Mouse (Mus musculus): ENCODE measurements around the gene Hectd4. TPM values are rescaled to one million over a fixed set of nuclear protein-coding genes. Genes with fewer than 3 reads are reported as not detected.

The Hectd4 gene
- polyA plus RNA-seq, 1 experiment from 2014 or later = 22.6 TPM

- Histone ChIP-seq H3K9ac (ENCODE audit: low read depth, low read length) (no peak overlapping the region), H3K27ac (ENCODE audit: low read length) (no peak overlapping the region), H3K4me2 (ENCODE audit: low read length) (no peak overlapping the region), H3K4me3 (ENCODE audit: low read depth, low read length) (no peak overlapping the region), H3K36me3 (ENCODE audit: control insufficient read depth, insufficient read depth, low read length) (no peaks in the 10 kb centered on the region), H3K4me1 (ENCODE audit: control insufficient read depth, insufficient read depth, low read length) (no peaks in the 10 kb centered on the region), H3K9me3 (replicated peaks; ENCODE audit: control insufficient read depth, low read length, poor library complexity, severe bottlenecking) (no peaks in the 10 kb centered on the region), H3K27me3 (ENCODE audit: control insufficient read depth, insufficient read depth, low read depth, low read length) (no peaks in the 10 kb centered on the region)
- no peak for ATAC-seq
- 83% methylated on average over 3 of the region's 3 CpGs for WGBS
Observed at GRCm38 (mm10) chr5:121393402-121393801, 173.4 kb downstream of the Hectd4 start.

GRCm38 (mm10) chr5:121395621-121396020, 175.6 kb downstream of the Hectd4 start:
- no peak for ATAC-seq
- Histone ChIP-seq H3K27me3 (ENCODE audit: control insufficient read depth, insufficient read depth, low read depth, low read length) (no peaks in the 10 kb centered on the region), H3K4me3 (ENCODE audit: low read depth, low read length) (no peak overlapping the region), H3K9ac (ENCODE audit: low read depth, low read length) (no peak overlapping the region), H3K36me3 (ENCODE audit: control insufficient read depth, insufficient read depth, low read length) (no peaks in the 10 kb centered on the region), H3K4me1 (ENCODE audit: control insufficient read depth, insufficient read depth, low read length) (peaks cover 12% of the 10 kb centered on the region), H3K4me2 (ENCODE audit: low read length) (no peak overlapping the region), H3K9me3 (replicated peaks; ENCODE audit: control insufficient read depth, low read length, poor library complexity, severe bottlenecking) (no peaks in the 10 kb centered on the region), H3K27ac (ENCODE audit: low read length) (no peak overlapping the region)
- WGBS = 82% methylated on average over 5 of the region's 5 CpGs

- Histone ChIP-seq H3K9me3 (replicated peaks; ENCODE audit: control insufficient read depth, low read length, poor library complexity, severe bottlenecking) (no peaks in the 10 kb centered on the region), H3K27me3 (ENCODE audit: control insufficient read depth, insufficient read depth, low read depth, low read length) (no peaks in the 10 kb centered on the region), H3K4me1 (ENCODE audit: control insufficient read depth, insufficient read depth, low read length) (peaks cover 12% of the 10 kb centered on the region), H3K27ac (ENCODE audit: low read length) (peak within 1 kb of the TSS; percentile 78), H3K9ac (ENCODE audit: low read depth, low read length) (peak within 1 kb of the TSS; percentile 87), H3K36me3 (ENCODE audit: control insufficient read depth, insufficient read depth, low read length) (no peaks in the 10 kb centered on the region), H3K4me2 (ENCODE audit: low read length) (peak within 1 kb of the TSS; percentile 94), H3K4me3 (ENCODE audit: low read depth, low read length) (peak within 1 kb of the TSS; percentile 95)
- 9% methylated on average over 53 of the region's 53 CpGs for WGBS
- ATAC-seq = peak; percentile 96
Observed at GRCm38 (mm10) chr5:121397187-121398145, 177.4 kb downstream of the Hectd4 start, which contains the start of gene Naa25. Gene Naa25, plus strand, starts transcription at chr5:121397936.

- Histone ChIP-seq H3K4me2 (ENCODE audit: low read length) (peak overlapping the region; percentile 94), H3K4me1 (ENCODE audit: control insufficient read depth, insufficient read depth, low read length) (peaks cover 12% of the 10 kb centered on the region), H3K36me3 (ENCODE audit: control insufficient read depth, insufficient read depth, low read length) (no peaks in the 10 kb centered on the region), H3K4me3 (ENCODE audit: low read depth, low read length) (peak overlapping the region; percentile 95), H3K27ac (ENCODE audit: low read length) (peak overlapping the region; percentile 75), H3K9ac (ENCODE audit: low read depth, low read length) (peak overlapping the region; percentile 87), H3K27me3 (ENCODE audit: control insufficient read depth, insufficient read depth, low read depth, low read length) (no peaks in the 10 kb centered on the region), H3K9me3 (replicated peaks; ENCODE audit: control insufficient read depth, low read length, poor library complexity, severe bottlenecking) (no peaks in the 10 kb centered on the region)
- ATAC-seq = peak; percentile 78
- under 1% methylated on average over 67 of the region's 67 CpGs for WGBS
Observed at GRCm38 (mm10) chr5:121398146-121398964, 178.3 kb downstream of the Hectd4 start.

- ATAC-seq = no peak
- Histone ChIP-seq H3K36me3 (ENCODE audit: control insufficient read depth, insufficient read depth, low read length) (no peaks in the 10 kb centered on the region), H3K4me1 (ENCODE audit: control insufficient read depth, insufficient read depth, low read length) (peaks cover 12% of the 10 kb centered on the region), H3K27ac (ENCODE audit: low read length) (no peak overlapping the region), H3K9ac (ENCODE audit: low read depth, low read length) (peak overlapping the region; percentile 87), H3K9me3 (replicated peaks; ENCODE audit: control insufficient read depth, low read length, poor library complexity, severe bottlenecking) (no peaks in the 10 kb centered on the region), H3K4me2 (ENCODE audit: low read length) (peak overlapping the region; percentile 94), H3K4me3 (ENCODE audit: low read depth, low read length) (peak overlapping the region; percentile 95), H3K27me3 (ENCODE audit: control insufficient read depth, insufficient read depth, low read depth, low read length) (no peaks in the 10 kb centered on the region)
- WGBS = 61% methylated on average over 9 of the region's 9 CpGs
Observed at GRCm38 (mm10) chr5:121398965-121399462, 179.0 kb downstream of the Hectd4 start.

- H3K27me3 ChIP-seq (ENCODE audit: control insufficient read depth, insufficient read depth, low read depth, low read length) = no peaks in the 10 kb centered on the region
- ATAC-seq = no peak
- no peak overlapping the region for H3K27ac ChIP-seq (ENCODE audit: low read length)
- H3K4me3 ChIP-seq (ENCODE audit: low read depth, low read length) = no peak overlapping the region
- peak overlapping the region; percentile 94; the same call in 1 of the 2 replicates for H3K4me2 ChIP-seq (ENCODE audit: low read length)
- H3K4me1 ChIP-seq (ENCODE audit: control insufficient read depth, insufficient read depth, low read length) = peaks cover 12% of the 10 kb centered on the region
- 89% methylated on average over 5 of the region's 5 CpGs for WGBS
- no peaks in the 10 kb centered on the region for H3K36me3 ChIP-seq (ENCODE audit: control insufficient read depth, insufficient read depth, low read length)
- H3K9ac ChIP-seq (ENCODE audit: low read depth, low read length) = no peak overlapping the region
- H3K9me3 ChIP-seq (replicated peaks; ENCODE audit: control insufficient read depth, low read length, poor library complexity, severe bottlenecking) = no peaks in the 10 kb centered on the region
Observed at GRCm38 (mm10) chr5:121399540-121399939, 179.5 kb downstream of the Hectd4 start.

- Histone ChIP-seq H3K36me3 (ENCODE audit: control insufficient read depth, insufficient read depth, low read length) (no peaks in the 10 kb centered on the region), H3K9me3 (replicated peaks; ENCODE audit: control insufficient read depth, low read length, poor library complexity, severe bottlenecking) (no peaks in the 10 kb centered on the region), H3K27ac (ENCODE audit: low read length) (no peak overlapping the region), H3K4me1 (ENCODE audit: control insufficient read depth, insufficient read depth, low read length) (peaks cover 12% of the 10 kb centered on the region), H3K4me2 (ENCODE audit: low read length) (no peak overlapping the region), H3K4me3 (ENCODE audit: low read depth, low read length) (no peak overlapping the region), H3K9ac (ENCODE audit: low read depth, low read length) (no peak overlapping the region), H3K27me3 (ENCODE audit: control insufficient read depth, insufficient read depth, low read depth, low read length) (no peaks in the 10 kb centered on the region)
- 79% methylated on average over 5 of the region's 5 CpGs for WGBS
- ATAC-seq = no peak
Observed at GRCm38 (mm10) chr5:121400064-121400463, 180.0 kb downstream of the Hectd4 start.

- Histone ChIP-seq H3K27me3 (ENCODE audit: control insufficient read depth, insufficient read depth, low read depth, low read length) (no peaks in the 10 kb centered on the region), H3K4me2 (ENCODE audit: low read length) (no peak overlapping the region), H3K4me3 (ENCODE audit: low read depth, low read length) (no peak overlapping the region), H3K9ac (ENCODE audit: low read depth, low read length) (no peak overlapping the region; the same call in 1 of the 2 replicates), H3K4me1 (ENCODE audit: control insufficient read depth, insufficient read depth, low read length) (peaks cover 12% of the 10 kb centered on the region), H3K36me3 (ENCODE audit: control insufficient read depth, insufficient read depth, low read length) (no peaks in the 10 kb centered on the region), H3K27ac (ENCODE audit: low read length) (no peak overlapping the region), H3K9me3 (replicated peaks; ENCODE audit: control insufficient read depth, low read length, poor library complexity, severe bottlenecking) (no peaks in the 10 kb centered on the region)
- ATAC-seq = no peak
- 95% methylated on average over 5 of the region's 5 CpGs for WGBS
Observed at GRCm38 (mm10) chr5:121400849-121401248, 180.8 kb downstream of the Hectd4 start.

Data from midbrain, embryonic 16.5 days (tissue).